Mouse (Mus musculus): ENCODE measurements around the gene Upf1. TPM values are rescaled to one million over a fixed set of nuclear protein-coding genes. Genes with fewer than 3 reads are reported as not detected.

Gene Upf1
- total RNA-seq, 2 experiments from 2014 or later: 29.8 to 31.1 TPM

Other genes with a start within 250 kb of the Upf1 start
- not detected for gene Ncan, start 232.4 kb downstream of the Upf1 start, total RNA-seq (2021)
- 1 to 10 TPM; 4.5 to 4.9 TPM for gene Nr2c2ap, start 221.9 kb downstream of the Upf1 start, total RNA-seq (2021)
- gene Rfxank, start 214.1 kb downstream of the Upf1 start, total RNA-seq (2021): 1 to 10 TPM; 7.4 to 9.1 TPM
- 10 to 100 TPM; 13.4 to 15.0 TPM for gene Borcs8, start 213.8 kb downstream of the Upf1 start, total RNA-seq (2021)
- gene Mef2b, start 213.6 kb downstream of the Upf1 start, total RNA-seq (2021): under 1 TPM; 0.23 to 0.28 TPM
- 10 to 100 TPM; 75.2 to 88.4 TPM for gene Tmem161a, start 180.9 kb downstream of the Upf1 start, total RNA-seq (2021)
- gene Slc25a42, start 141.0 kb downstream of the Upf1 start, total RNA-seq (2021): 10 to 100 TPM; 26.7 to 31.1 TPM
- gene Sugp2, start 119.1 kb downstream of the Upf1 start, total RNA-seq (2021): 10 to 100 TPM; 37.4 to 49.4 TPM
- 1 to 10 TPM; 6.9 to 7.9 TPM for gene Armc6, start 118.8 kb downstream of the Upf1 start, total RNA-seq (2021)
- gene Homer3, start 70.5 kb downstream of the Upf1 start, total RNA-seq (2021): 1 to 10 TPM; 2.9 to 3.8 TPM
- gene Ddx49, start 50.8 kb downstream of the Upf1 start, total RNA-seq (2021): 10 to 100 TPM; 27.4 to 28.6 TPM
- gene Cope, start 50.8 kb downstream of the Upf1 start, total RNA-seq (2021): 100 to 1,000 TPM; 133 to 135 TPM
- 10 to 100 TPM; 13.4 to 15.9 TPM for gene Cers1, start 37.5 kb downstream of the Upf1 start, total RNA-seq (2021)
- gene Gdf1, start 23.5 kb downstream of the Upf1 start, total RNA-seq (2021): 1 to 10 TPM; 1.9 to 2.1 TPM
- 10 to 100 TPM in 1 of 2 experiments, 1 to 10 TPM in 1; 6.9 to 14.9 TPM for gene Comp, start 20.3 kb upstream of the Upf1 start, total RNA-seq (2021)
- 1 to 10 TPM; 7.7 to 8.4 TPM for gene Crtc1, start 86.3 kb upstream of the Upf1 start, total RNA-seq (2021)
- gene Klhl26, start 123.7 kb upstream of the Upf1 start, total RNA-seq (2021): 1 to 10 TPM; 7.7 to 8.3 TPM
- gene Tmem59l, start 134.1 kb upstream of the Upf1 start, total RNA-seq (2021): not detected
- 1 to 10 TPM; 2.8 to 2.9 TPM for gene Crlf1, start 139.9 kb upstream of the Upf1 start, total RNA-seq (2021)
- gene Rex1bd, start 153.5 kb upstream of the Upf1 start, total RNA-seq (2021): 100 to 1,000 TPM; 170 TPM
- 100 to 1,000 TPM; 841 to 913 TPM for gene Uba52, start 157.5 kb upstream of the Upf1 start, total RNA-seq (2021)
- 100 to 1,000 TPM; 103 to 105 TPM for gene Fkbp8, start 174.4 kb upstream of the Upf1 start, total RNA-seq (2021)
- 10 to 100 TPM; 76.3 to 80.6 TPM for gene Kxd1, start 174.7 kb upstream of the Upf1 start, total RNA-seq (2021)
- gene Ell, start 186.2 kb upstream of the Upf1 start, total RNA-seq (2021): 10 to 100 TPM; 12.5 to 21.8 TPM
- gene Isyna1, start 241.1 kb upstream of the Upf1 start, total RNA-seq (2021): 1 to 10 TPM; 2.6 to 3.2 TPM

Data from gastrocnemius, adult 18-20 months (tissue).